Mouse (Mus musculus) MEL (cell line): Measurements from ENCODE around the gene March2.

ENCODE experiments used
- CHD1 ChIP-seq: IDR thresholded peaks from 2 replicates; pipeline ENCODE4 v1.6.1; 2012; ENCODE audit warnings: low read depth, mild to moderate bottlenecking, inconsistent platforms, low read length, improper control_type of control experiment
- CTCF ChIP-seq, 3 experiments: IDR thresholded peaks in 2 of 3; conservative IDR thresholded peaks in 1 of 3; 2 replicates each; pipeline ENCODE4 v1.5.1; 2011 to 2012; ENCODE audit warnings: low read length in 3 of 3, low read depth in 2 of 3, mild to moderate bottlenecking in 2 of 3, improper control_type of control experiment in 1 of 3, inconsistent platforms in 1 of 3, mixed read lengths in 1 of 3, moderate library complexity in 1 of 3; ENCODE audit not compliant: control insufficient read depth in 1 of 3, insufficient read depth in 1 of 3, poor library complexity in 1 of 3, severe bottlenecking in 1 of 3
- HCFC1 ChIP-seq: IDR thresholded peaks from 2 replicates; pipeline ENCODE4 v1.6.1; 2012; ENCODE audit warnings: low read depth, mild to moderate bottlenecking, inconsistent platforms, low read length, improper control_type of control experiment, moderate library complexity
- MYC ChIP-seq: IDR thresholded peaks from 2 replicates; pipeline ENCODE4 v1.6.1; 2011; ENCODE audit warnings: low read depth, mild to moderate bottlenecking, low read length, improper control_type of control experiment, moderate library complexity
- POLR2A ChIP-seq, 2 experiments: IDR thresholded peaks; 2 replicates each; pipeline ENCODE4 v1.6.1; 2011 to 2012; ENCODE audit warnings: low read length in 2 of 2, mild to moderate bottlenecking in 2 of 2, control low read depth in 1 of 2, improper control_type of control experiment in 1 of 2, low read depth in 1 of 2, moderate library complexity in 1 of 2; ENCODE audit not compliant: control insufficient read depth in 1 of 2, insufficient read depth in 1 of 2, poor library complexity in 1 of 2
- UBTF ChIP-seq: IDR thresholded peaks from 2 replicates; pipeline ENCODE4 v1.6.1; 2012; ENCODE audit warnings: low read depth, mild to moderate bottlenecking, inconsistent platforms, low read length, improper control_type of control experiment, moderate library complexity, borderline replicate concordance; ENCODE audit not compliant: insufficient read depth
- USF1 ChIP-seq: IDR thresholded peaks from 2 replicates; pipeline ENCODE4 v1.6.1; 2014; ENCODE audit warnings: low read depth, mild to moderate bottlenecking, inconsistent platforms, low read length, improper control_type of control experiment, moderate library complexity
- USF2 ChIP-seq, 2 experiments: IDR thresholded peaks; 2 replicates each; pipeline ENCODE4 v1.6.1; 2011 to 2012; ENCODE audit warnings: improper control_type of control experiment in 2 of 2, low read length in 2 of 2, borderline replicate concordance in 1 of 2, inconsistent platforms in 1 of 2, low read depth in 1 of 2, mild to moderate bottlenecking in 1 of 2; ENCODE audit not compliant: insufficient read depth in 1 of 2
- ZKSCAN1 ChIP-seq: IDR thresholded peaks from 2 replicates; pipeline ENCODE4 v1.6.1; 2012; ENCODE audit warnings: low read depth, mild to moderate bottlenecking, inconsistent platforms, low read length, improper control_type of control experiment, moderate library complexity
- ZMIZ1 ChIP-seq: IDR thresholded peaks from 2 replicates; pipeline ENCODE4 v1.6.1; 2012; ENCODE audit warnings: low read depth, mild to moderate bottlenecking, inconsistent platforms, low read length, improper control_type of control experiment, moderate library complexity

DNA sequence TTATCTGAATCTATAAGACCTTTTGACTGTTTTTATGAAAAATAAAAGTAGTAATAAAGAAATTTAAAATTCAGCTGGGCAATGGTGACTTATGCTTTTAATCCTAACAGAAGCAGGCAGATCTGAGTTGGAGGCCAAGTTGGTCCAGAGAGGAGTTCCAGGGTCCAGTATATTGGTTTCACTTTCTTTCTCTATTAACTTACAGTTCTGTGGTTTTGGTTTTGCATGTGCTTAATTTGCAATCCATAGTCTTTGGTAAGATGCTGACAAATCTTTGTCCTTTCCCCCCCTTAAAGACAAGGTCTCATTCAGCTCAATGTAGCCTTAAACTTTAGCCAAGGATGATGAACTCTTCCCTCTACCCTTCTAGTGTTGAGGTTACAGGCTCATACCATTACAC, 39.7 kb downstream of the March2 start:
- TF ChIP-seq HCFC1 (no peak), USF2 (IDR thresholded peaks at IDR 0.05; ENCODE audit: borderline replicate concordance in 1 of 2, insufficient read depth in 1 of 2, low read depth in 1 of 2, low read length in 2 of 2) (no peak), USF1 (no peak), CTCF (IDR thresholded peaks at IDR 0.05 in 2 of 3, conservative IDR thresholded peaks at IDR 0.05 in 1 of 3; ENCODE audit: control insufficient read depth in 1 of 3, insufficient read depth in 1 of 3, low read depth in 2 of 3, low read length in 3 of 3, poor library complexity in 1 of 3, severe bottlenecking in 1 of 3) (no peak), CHD1 (no peak), ZMIZ1 (no peak), UBTF (no peak), ZKSCAN1 (no peak), MYC (no peak), POLR2A (IDR thresholded peaks at IDR 0.05; ENCODE audit: control insufficient read depth in 1 of 2, insufficient read depth in 1 of 2, low read depth in 1 of 2, low read length in 2 of 2, poor library complexity in 1 of 2) (no peak)
